Mouse (Mus musculus) erythroblast, embryonic 14.5 days (primary cell): ENCODE results near the gene Ttyh2. TPM values are rescaled to one million over a fixed set of nuclear protein-coding genes. Genes with fewer than 3 reads are reported as not detected.

Experiments
- H3K27me3 ChIP-seq: 2 replicates; pipeline ENCODE4 v1.6.1; 2012; ENCODE audit warnings: inconsistent platforms; ENCODE audit not compliant: control insufficient read depth
- H3K36me3 ChIP-seq: 2 replicates; pipeline ENCODE4 v1.6.1; 2012; ENCODE audit warnings: mild to moderate bottlenecking, inconsistent platforms; ENCODE audit not compliant: control insufficient read depth
- H3K4me1 ChIP-seq: 2 replicates; pipeline ENCODE4 v1.6.1; 2012; ENCODE audit warnings: inconsistent platforms; ENCODE audit not compliant: control insufficient read depth
- H3K4me3 ChIP-seq: replicated peaks from 2 replicates; pipeline ENCODE3; 2012; ENCODE audit warnings: moderate library complexity, mild to moderate bottlenecking, inconsistent platforms
- H3K9me3 ChIP-seq: 2 replicates; pipeline ENCODE4 v1.6.1; 2012; ENCODE audit warnings: low read length, inconsistent platforms, mixed read lengths; ENCODE audit not compliant: control insufficient read depth
- GATA1 ChIP-seq: IDR thresholded peaks from 2 replicates; pipeline ENCODE4 v1.6.1; 2012; ENCODE audit warnings: low read length, inconsistent platforms, mixed read lengths
- TAL1 ChIP-seq: IDR thresholded peaks from 3 replicates; pipeline ENCODE4 v1.6.1; 2012; ENCODE audit warnings: low read length, inconsistent platforms, mixed read lengths
- polyA plus RNA-seq: library from polyadenylated mRNA; stranded (reverse); fragments of >175 nt; gene quantifications from 2 replicates; pipeline ENCODE4 v1.2.3, GENCODE M21; 2012

Ttyh2 gene
- polyA plus RNA-seq, 1 experiment, result 0.02 TPM

DNA sequence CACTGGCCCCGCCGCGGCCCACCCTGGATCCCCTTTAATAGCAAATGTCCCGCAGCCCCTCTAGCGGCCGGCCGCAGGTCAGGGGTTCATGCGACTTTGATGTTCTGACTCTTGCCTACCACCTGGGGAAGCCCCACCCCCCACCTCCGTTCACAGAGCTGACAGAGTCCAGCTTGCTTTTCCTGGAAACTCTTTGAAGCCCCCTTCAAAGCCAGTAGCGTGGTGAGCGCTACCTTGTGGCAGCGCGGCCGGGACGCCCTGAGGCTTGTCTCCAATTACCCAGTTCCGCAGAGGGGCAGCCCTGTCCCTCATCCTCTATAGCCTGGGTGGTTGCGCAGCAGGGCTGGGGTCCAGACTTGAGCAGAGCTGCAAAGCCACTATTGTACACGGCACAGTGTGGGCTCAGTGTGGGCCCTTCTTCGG is 35.5 kb upstream of the Ttyh2 start:
- Histone ChIP-seq H3K4me3 (no peak overlapping the region), H3K27me3 (peaks cover 25% of the 10 kb centered on the region), H3K9me3 (no peaks in the 10 kb centered on the region), H3K4me1 (no peaks in the 10 kb centered on the region), H3K36me3 (no peaks in the 10 kb centered on the region)
- TF ChIP-seq GATA1 (no peak), TAL1 (no peak)

- Histone ChIP-seq H3K36me3 (no peaks in the 10 kb centered on the region), H3K4me1 (no peaks in the 10 kb centered on the region), H3K4me3 (no peak overlapping the region), H3K27me3 (peaks cover 25% of the 10 kb centered on the region), H3K9me3 (no peaks in the 10 kb centered on the region)
- no peak for TF ChIP-seq TAL1
- TF ChIP-seq GATA1, result no peak
Measured at GRCm38 (mm10) chr11:114640658-114641057, 34.6 kb upstream of the Ttyh2 start.

DNA sequence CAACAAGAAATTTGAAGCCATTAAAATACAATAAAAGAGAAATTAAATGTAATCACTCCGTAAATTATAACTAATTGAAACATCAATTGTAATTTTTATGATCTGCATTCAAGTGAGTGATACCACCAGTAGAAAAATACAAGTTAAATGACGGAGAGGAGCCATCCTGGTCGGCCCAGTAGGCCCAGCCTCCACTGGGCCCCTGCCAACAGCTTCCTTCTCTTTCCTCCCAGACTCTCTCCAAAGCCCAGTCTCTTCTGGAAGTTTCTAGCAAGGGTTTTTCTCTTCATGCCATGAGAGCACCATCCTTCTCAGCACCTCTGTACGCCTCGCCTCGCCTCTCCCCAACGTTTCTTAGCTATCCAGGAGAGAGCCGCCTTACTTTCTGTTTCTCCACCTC is 34.1 kb upstream of the Ttyh2 start:
- H3K4me1 ChIP-seq, result no peaks in the 10 kb centered on the region
- TF ChIP-seq GATA1 (no peak), TAL1 (no peak)
- no peaks in the 10 kb centered on the region for H3K9me3 ChIP-seq
- H3K4me3 ChIP-seq, result no peak overlapping the region
- peaks cover 25% of the 10 kb centered on the region for H3K27me3 ChIP-seq
- no peaks in the 10 kb centered on the region for H3K36me3 ChIP-seq

- H3K4me3 ChIP-seq, result no peak overlapping the region
- TF ChIP-seq TAL1 (no peak), GATA1 (no peak)
- H3K9me3 ChIP-seq, result peaks cover 7% of the 10 kb centered on the region
- peaks cover 25% of the 10 kb centered on the region for H3K27me3 ChIP-seq
- H3K36me3 ChIP-seq, result no peaks in the 10 kb centered on the region
- H3K4me1 ChIP-seq, result no peaks in the 10 kb centered on the region
Measured at GRCm38 (mm10) chr11:114642184-114642583, 33.0 kb upstream of the Ttyh2 start.

DNA sequence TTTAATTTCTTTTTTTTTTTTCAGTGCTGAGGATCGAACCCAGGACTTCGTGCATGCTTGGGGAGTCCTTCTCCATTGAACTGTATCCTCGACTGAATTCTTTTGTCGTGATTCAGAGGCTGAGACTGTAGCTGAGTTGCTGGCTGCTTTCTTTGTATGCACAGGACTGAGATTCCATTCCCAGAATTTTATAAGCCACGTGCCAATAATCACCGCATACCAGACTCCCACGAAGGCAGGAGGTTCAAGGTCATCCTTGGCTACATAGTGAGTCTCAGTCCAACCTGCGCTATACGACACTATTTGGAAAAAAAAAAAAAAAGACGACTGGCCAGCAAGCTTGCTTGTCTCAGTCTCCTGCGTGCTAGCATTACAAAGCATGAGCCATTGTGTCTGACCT is 32.3 kb upstream of the Ttyh2 start:
- Histone ChIP-seq H3K9me3 (peaks cover 7% of the 10 kb centered on the region), H3K36me3 (no peaks in the 10 kb centered on the region), H3K4me3 (no peak overlapping the region), H3K4me1 (no peaks in the 10 kb centered on the region), H3K27me3 (peaks cover 23% of the 10 kb centered on the region)
- TF ChIP-seq TAL1 (no peak), GATA1 (no peak)

GRCm38 (mm10) chr11:114644122-114644521 is 31.1 kb upstream of the Ttyh2 start:
- Histone ChIP-seq H3K27me3 (peaks cover 14% of the 10 kb centered on the region), H3K4me3 (no peak overlapping the region), H3K36me3 (no peaks in the 10 kb centered on the region), H3K4me1 (no peaks in the 10 kb centered on the region), H3K9me3 (peaks cover 8% of the 10 kb centered on the region)
- TF ChIP-seq GATA1 (no peak), TAL1 (no peak)

DNA sequence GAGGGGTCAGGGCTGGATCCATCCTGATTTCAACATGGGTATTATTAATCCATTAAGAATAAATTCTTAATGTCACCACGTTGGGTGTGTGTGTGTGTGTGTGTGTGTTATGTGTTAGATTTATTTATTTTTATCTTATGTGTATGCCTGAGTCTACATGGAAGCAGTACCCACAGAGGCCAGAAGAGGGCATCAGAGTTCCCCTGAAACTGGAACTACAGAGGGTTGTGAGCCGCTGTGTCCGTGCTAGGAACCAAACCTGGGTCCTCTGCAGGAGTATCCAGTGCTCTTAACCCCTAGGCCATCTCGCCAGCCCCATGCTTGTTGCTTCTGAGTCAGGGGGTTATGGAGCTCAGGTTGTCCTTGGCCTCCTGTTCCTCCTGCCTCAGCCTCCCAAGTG is 25.7 kb upstream of the Ttyh2 start:
- H3K4me1 ChIP-seq, result no peaks in the 10 kb centered on the region
- H3K36me3 ChIP-seq, result no peaks in the 10 kb centered on the region
- peaks cover 7% of the 10 kb centered on the region for H3K27me3 ChIP-seq
- TF ChIP-seq TAL1 (no peak), GATA1 (no peak)
- no peak overlapping the region for H3K4me3 ChIP-seq
- H3K9me3 ChIP-seq, result peaks cover 8% of the 10 kb centered on the region

GRCm38 (mm10) chr11:114652531-114652930 is 22.7 kb upstream of the Ttyh2 start:
- no peaks in the 10 kb centered on the region for H3K4me1 ChIP-seq
- no peak overlapping the region for H3K4me3 ChIP-seq
- no peaks in the 10 kb centered on the region for H3K36me3 ChIP-seq
- TF ChIP-seq GATA1 (no peak), TAL1 (no peak)
- H3K27me3 ChIP-seq, result peaks cover 11% of the 10 kb centered on the region
- 0 out of 2 replicates have a peak, but pooled peaks cover 2% of the 10 kb centered on the region for H3K9me3 ChIP-seq

DNA sequence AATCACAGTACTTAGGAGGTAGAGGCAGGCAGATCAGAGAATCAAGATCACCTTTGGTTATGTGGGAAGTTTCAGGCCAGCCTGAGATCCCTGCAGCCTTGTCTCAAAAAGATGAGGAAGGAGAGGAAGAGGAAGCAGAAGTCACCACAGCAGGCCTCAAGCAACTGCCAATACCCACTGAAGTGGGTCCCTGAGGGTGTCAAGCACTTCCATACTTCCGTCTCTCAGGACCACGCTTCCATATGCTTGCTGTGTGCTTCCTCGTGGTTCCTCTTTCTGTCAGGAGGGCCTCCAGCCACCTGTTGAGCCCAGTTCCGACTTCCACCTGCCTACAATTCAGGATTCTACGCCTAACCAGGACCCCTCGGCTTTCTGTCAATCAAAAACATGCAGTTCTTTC is 21.6 kb upstream of the Ttyh2 start:
- TF ChIP-seq TAL1 (no peak), GATA1 (no peak)
- no peak overlapping the region for H3K4me3 ChIP-seq
- no peaks in the 10 kb centered on the region for H3K4me1 ChIP-seq
- H3K9me3 ChIP-seq, result no peaks in the 10 kb centered on the region
- peaks cover 11% of the 10 kb centered on the region for H3K27me3 ChIP-seq
- H3K36me3 ChIP-seq, result no peaks in the 10 kb centered on the region

DNA sequence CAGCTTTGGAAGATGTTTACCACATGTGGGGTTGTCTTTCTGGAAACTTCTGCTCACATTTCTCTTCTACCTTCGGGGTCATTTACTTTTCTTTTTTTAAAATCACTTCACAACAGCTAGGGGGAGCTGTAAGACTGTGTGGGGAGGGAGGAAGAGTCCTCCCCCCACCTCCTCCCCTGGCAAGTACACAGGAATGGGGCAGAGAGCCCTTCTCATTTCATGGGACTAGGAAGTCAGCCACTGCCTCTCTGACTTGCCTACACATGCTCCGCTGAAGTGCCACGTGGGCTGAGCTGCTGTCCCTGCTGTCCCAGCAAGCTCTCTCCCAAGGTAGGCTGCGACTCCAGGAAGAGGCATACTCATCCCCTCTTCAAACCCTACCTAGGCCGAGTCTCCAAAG is 20.7 kb upstream of the Ttyh2 start:
- Histone ChIP-seq H3K36me3 (no peaks in the 10 kb centered on the region), H3K4me3 (no peak overlapping the region), H3K27me3 (peaks cover 11% of the 10 kb centered on the region), H3K9me3 (no peaks in the 10 kb centered on the region; the same call in 1 of the 2 replicates), H3K4me1 (no peaks in the 10 kb centered on the region)
- no peak for TF ChIP-seq TAL1
- TF ChIP-seq GATA1, result no peak
